Mouse (Mus musculus): ENCODE measurements around the gene Tmem211. TPM values are rescaled to one million over a fixed set of nuclear protein-coding genes. Genes with fewer than 3 reads are reported as not detected.

The Tmem211 gene
- polyA plus RNA-seq, 2 experiments = 0.18 TPM; not detected in 1

- WGBS = 79% methylated on average over 10 of the region's 10 CpGs
- H3K36me3 ChIP-seq (ENCODE audit: control insufficient read depth, insufficient read depth, low read length) = no peaks in the 10 kb centered on the region
- H3K4me1 ChIP-seq (ENCODE audit: control insufficient read depth, insufficient read depth, low read length) = peaks cover 12% of the 10 kb centered on the region
- H3K4me2 ChIP-seq (replicated peaks; ENCODE audit: low read depth, low read length, severe bottlenecking) = no peak overlapping the region
- H3K27ac ChIP-seq (replicated peaks; ENCODE audit: low read depth, low read length) = no peak overlapping the region
- H3K9me3 ChIP-seq (ENCODE audit: control insufficient read depth, low read length) = no peaks in the 10 kb centered on the region
- no peak for DNase-seq (ENCODE audit: low spot score)
- no peak for ATAC-seq (ENCODE audit: low FRiP score, low read depth)
- H3K27me3 ChIP-seq (ENCODE audit: control insufficient read depth, insufficient read depth, low read length) = no peaks in the 10 kb centered on the region
- TF ChIP-seq POLR2A (IDR thresholded peaks at IDR 0.05; ENCODE audit: borderline replicate concordance, extremely low read depth, insufficient read depth, insufficient read length) = no peak
- no peak overlapping the region for H3K4me3 ChIP-seq (replicated peaks; ENCODE audit: low read length)
- H3K9ac ChIP-seq (ENCODE audit: low read depth, low read length, severe bottlenecking) = no peak overlapping the region
Measured at GRCm38 (mm10) chr5:113212156-113212835, 14.4 kb upstream of the Tmem211 start.

- Histone ChIP-seq H3K27me3 (ENCODE audit: control insufficient read depth, insufficient read depth, low read length) (no peaks in the 10 kb centered on the region), H3K4me3 (replicated peaks; ENCODE audit: low read length) (no peak overlapping the region), H3K36me3 (ENCODE audit: control insufficient read depth, insufficient read depth, low read length) (no peaks in the 10 kb centered on the region), H3K4me1 (ENCODE audit: control insufficient read depth, insufficient read depth, low read length) (peaks cover 6% of the 10 kb centered on the region), H3K4me2 (replicated peaks; ENCODE audit: low read depth, low read length, severe bottlenecking) (no peak overlapping the region), H3K27ac (replicated peaks; ENCODE audit: low read depth, low read length) (no peak overlapping the region), H3K9me3 (ENCODE audit: control insufficient read depth, low read length) (no peaks in the 10 kb centered on the region), H3K9ac (ENCODE audit: low read depth, low read length, severe bottlenecking) (no peak overlapping the region)
- TF ChIP-seq POLR2A (IDR thresholded peaks at IDR 0.05; ENCODE audit: borderline replicate concordance, extremely low read depth, insufficient read depth, insufficient read length) = no peak
- DNase-seq (ENCODE audit: low spot score) = no peak
- no peak for ATAC-seq (ENCODE audit: low FRiP score, low read depth)
- 83% methylated on average over 8 of the region's 8 CpGs for WGBS
Measured at GRCm38 (mm10) chr5:113214041-113214440, 12.7 kb upstream of the Tmem211 start.

DNA sequence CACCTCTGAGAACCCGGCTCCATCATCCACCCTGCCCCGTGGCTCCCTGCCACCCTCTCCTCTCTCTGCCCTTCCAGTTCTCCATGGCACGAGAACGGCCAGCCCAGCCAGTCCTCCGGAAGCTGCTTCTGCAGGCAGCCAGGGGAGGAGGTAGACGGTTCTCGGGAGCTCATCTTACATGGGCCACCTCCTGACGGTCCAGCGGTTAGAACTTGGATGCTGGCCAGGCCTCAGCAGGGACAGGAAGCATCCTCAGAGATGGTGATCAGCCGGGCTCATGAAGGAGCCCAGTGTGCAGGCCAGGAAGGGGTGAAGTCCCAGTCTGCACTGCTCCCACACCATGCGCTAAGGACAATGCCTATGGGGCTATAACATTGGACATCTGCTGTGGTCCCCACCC, 12.3 kb upstream of the Tmem211 start:
- Histone ChIP-seq H3K36me3 (ENCODE audit: control insufficient read depth, insufficient read depth, low read length) (no peaks in the 10 kb centered on the region), H3K4me1 (ENCODE audit: control insufficient read depth, insufficient read depth, low read length) (peaks cover 2% of the 10 kb centered on the region), H3K27me3 (ENCODE audit: control insufficient read depth, insufficient read depth, low read length) (no peaks in the 10 kb centered on the region), H3K9ac (ENCODE audit: low read depth, low read length, severe bottlenecking) (no peak overlapping the region), H3K4me3 (replicated peaks; ENCODE audit: low read length) (no peak overlapping the region), H3K27ac (replicated peaks; ENCODE audit: low read depth, low read length) (no peak overlapping the region), H3K9me3 (ENCODE audit: control insufficient read depth, low read length) (no peaks in the 10 kb centered on the region), H3K4me2 (replicated peaks; ENCODE audit: low read depth, low read length, severe bottlenecking) (no peak overlapping the region)
- DNase-seq (ENCODE audit: low spot score) = no peak
- TF ChIP-seq POLR2A (IDR thresholded peaks at IDR 0.05; ENCODE audit: borderline replicate concordance, extremely low read depth, insufficient read depth, insufficient read length) = no peak
- no peak for ATAC-seq (ENCODE audit: low FRiP score, low read depth)
- WGBS = 45% methylated on average over 11 of the region's 11 CpGs

DNA sequence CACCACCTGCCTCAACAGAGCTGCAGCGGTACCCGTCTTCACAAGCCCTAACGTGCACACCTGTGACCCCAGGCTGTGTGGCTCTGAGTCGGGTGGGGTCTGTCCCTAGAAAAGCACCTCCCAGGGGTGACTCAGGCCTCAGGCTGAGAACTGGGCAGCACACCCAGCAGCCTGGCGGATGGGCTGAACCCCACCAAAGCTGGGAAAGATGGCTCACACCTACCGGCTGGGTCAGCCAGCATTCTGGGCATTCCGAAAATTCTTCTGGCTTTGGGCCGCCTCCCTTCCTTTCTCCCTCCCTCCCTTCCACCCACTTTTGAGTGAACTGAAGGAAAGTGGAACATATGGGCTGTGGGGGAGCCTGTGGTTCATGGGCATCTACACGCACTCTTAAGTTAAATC, 11.1 kb upstream of the Tmem211 start:
- no peaks in the 10 kb centered on the region for H3K36me3 ChIP-seq (ENCODE audit: control insufficient read depth, insufficient read depth, low read length)
- no peak for DNase-seq (ENCODE audit: low spot score)
- peaks cover 8% of the 10 kb centered on the region; the same call in 1 of the 2 replicates for H3K27me3 ChIP-seq (ENCODE audit: control insufficient read depth, insufficient read depth, low read length)
- H3K4me3 ChIP-seq (replicated peaks; ENCODE audit: low read length) = no peak overlapping the region
- 67% methylated on average over 9 of the region's 9 CpGs for WGBS
- ATAC-seq (ENCODE audit: low FRiP score, low read depth) = no peak
- no peaks in the 10 kb centered on the region for H3K9me3 ChIP-seq (ENCODE audit: control insufficient read depth, low read length)
- H3K4me2 ChIP-seq (replicated peaks; ENCODE audit: low read depth, low read length, severe bottlenecking) = no peak overlapping the region
- no peak for TF ChIP-seq POLR2A (IDR thresholded peaks at IDR 0.05; ENCODE audit: borderline replicate concordance, extremely low read depth, insufficient read depth, insufficient read length)
- no peak overlapping the region for H3K27ac ChIP-seq (replicated peaks; ENCODE audit: low read depth, low read length)
- no peak overlapping the region for H3K9ac ChIP-seq (ENCODE audit: low read depth, low read length, severe bottlenecking)
- peaks cover 3% of the 10 kb centered on the region; the same call in 1 of the 2 replicates for H3K4me1 ChIP-seq (ENCODE audit: control insufficient read depth, insufficient read depth, low read length)

DNA sequence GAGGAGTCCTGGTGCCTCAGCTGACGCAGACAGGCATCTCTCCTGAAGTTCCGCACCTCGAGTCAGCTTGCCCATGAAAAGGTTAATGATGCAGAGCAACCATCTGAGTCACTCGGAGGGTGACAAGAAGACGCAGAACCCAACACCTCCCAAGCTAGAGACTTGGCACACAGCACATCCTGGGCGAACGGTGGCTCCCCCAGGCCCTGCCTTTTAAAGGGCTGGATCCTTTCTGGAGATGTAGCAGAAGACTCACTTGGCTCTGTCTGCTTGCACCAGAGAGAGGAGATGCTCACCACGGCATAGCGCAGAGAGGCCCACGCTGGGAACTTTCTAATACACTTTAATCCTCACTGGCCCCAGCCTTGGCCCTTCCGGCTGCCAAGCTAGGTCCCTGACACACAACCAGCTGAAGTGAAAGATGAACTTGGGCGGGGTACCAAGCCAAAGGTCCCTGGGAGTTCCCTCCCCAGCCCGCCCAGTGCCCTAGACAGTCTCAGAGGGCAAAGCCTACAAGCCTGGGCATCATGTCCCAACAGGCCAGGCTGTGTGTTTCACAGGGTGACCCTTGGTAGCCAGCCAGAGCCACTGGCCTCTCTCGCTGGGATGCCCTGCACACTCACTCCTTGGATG, 10.3 kb upstream of the Tmem211 start:
- Histone ChIP-seq H3K36me3 (ENCODE audit: control insufficient read depth, insufficient read depth, low read length) (no peaks in the 10 kb centered on the region), H3K27ac (replicated peaks; ENCODE audit: low read depth, low read length) (no peak overlapping the region), H3K4me3 (replicated peaks; ENCODE audit: low read length) (no peak overlapping the region), H3K9me3 (ENCODE audit: control insufficient read depth, low read length) (no peaks in the 10 kb centered on the region), H3K4me2 (replicated peaks; ENCODE audit: low read depth, low read length, severe bottlenecking) (no peak overlapping the region), H3K9ac (ENCODE audit: low read depth, low read length, severe bottlenecking) (no peak overlapping the region), H3K27me3 (ENCODE audit: control insufficient read depth, insufficient read depth, low read length) (peaks cover 11% of the 10 kb centered on the region; the same call in 1 of the 2 replicates), H3K4me1 (ENCODE audit: control insufficient read depth, insufficient read depth, low read length) (peaks cover 3% of the 10 kb centered on the region; the same call in 1 of the 2 replicates)
- 72% methylated on average over 14 of the region's 14 CpGs for WGBS
- ATAC-seq (ENCODE audit: low FRiP score, low read depth) (no peak), DNase-seq (ENCODE audit: low spot score) (no peak)
- TF ChIP-seq POLR2A (IDR thresholded peaks at IDR 0.05; ENCODE audit: borderline replicate concordance, extremely low read depth, insufficient read depth, insufficient read length) = no peak

Measured in limb, embryonic 14.5 days (tissue).